Mouse (Mus musculus): Measurements from ENCODE around the gene Ckb. TPM values are rescaled to one million over a fixed set of nuclear protein-coding genes. Genes with fewer than 3 reads are reported as not detected.

Ckb gene
- polyA plus RNA-seq, 1 experiment from 2014 or later = 44.8 TPM

- H3K9me3 ChIP-seq (replicated peaks; ENCODE audit: control insufficient read depth, low read length) = no peaks in the 10 kb centered on the region
- H3K4me2 ChIP-seq (ENCODE audit: low read depth, low read length) = no peak overlapping the region
- WGBS (ENCODE audit: insufficient replicate concordance) = 58% methylated on average over 13 of the region's 13 CpGs
- H3K4me3 ChIP-seq (ENCODE audit: low read depth, low read length) = no peak overlapping the region
- no peaks in the 10 kb centered on the region for H3K36me3 ChIP-seq (ENCODE audit: control insufficient read depth, insufficient read depth)
- H3K27ac ChIP-seq (ENCODE audit: low read length) = no peak overlapping the region
- H3K27me3 ChIP-seq (ENCODE audit: control insufficient read depth, insufficient read depth, low read depth, low read length) = no peaks in the 10 kb centered on the region
- ATAC-seq (ENCODE audit: low read depth) = no peak
- H3K4me1 ChIP-seq (ENCODE audit: control insufficient read depth, low read depth, low read length) = peaks cover 14% of the 10 kb centered on the region
- no peak overlapping the region for H3K9ac ChIP-seq (ENCODE audit: low read depth, low read length)
Observed at GRCm38 (mm10) chr12:111694880-111695804, 23.0 kb upstream of the Ckb start.

- H3K4me1 ChIP-seq (ENCODE audit: control insufficient read depth, low read depth, low read length) = peaks cover 14% of the 10 kb centered on the region
- no peak overlapping the region for H3K4me2 ChIP-seq (ENCODE audit: low read depth, low read length)
- no peaks in the 10 kb centered on the region for H3K27me3 ChIP-seq (ENCODE audit: control insufficient read depth, insufficient read depth, low read depth, low read length)
- H3K9ac ChIP-seq (ENCODE audit: low read depth, low read length) = no peak overlapping the region
- peak; percentile 26 for ATAC-seq (ENCODE audit: low read depth)
- H3K4me3 ChIP-seq (ENCODE audit: low read depth, low read length) = no peak overlapping the region
- no peaks in the 10 kb centered on the region for H3K9me3 ChIP-seq (replicated peaks; ENCODE audit: control insufficient read depth, low read length)
- H3K27ac ChIP-seq (ENCODE audit: low read length) = peak overlapping the region; percentile 15; the same call in 1 of the 2 replicates
- no peaks in the 10 kb centered on the region for H3K36me3 ChIP-seq (ENCODE audit: control insufficient read depth, insufficient read depth)
- WGBS (ENCODE audit: insufficient replicate concordance) = 14% methylated on average over 12 of the region's 12 CpGs
Observed at GRCm38 (mm10) chr12:111694271-111694781, 22.2 kb upstream of the Ckb start.

- no peak overlapping the region for H3K9ac ChIP-seq (ENCODE audit: low read depth, low read length)
- H3K4me2 ChIP-seq (ENCODE audit: low read depth, low read length) = no peak overlapping the region
- H3K4me3 ChIP-seq (ENCODE audit: low read depth, low read length) = no peak overlapping the region
- 43% methylated on average over 18 of the region's 18 CpGs for WGBS (ENCODE audit: insufficient replicate concordance)
- peak; percentile 2; the same call in 1 of the 2 replicates for ATAC-seq (ENCODE audit: low read depth)
- no peaks in the 10 kb centered on the region for H3K27me3 ChIP-seq (ENCODE audit: control insufficient read depth, insufficient read depth, low read depth, low read length)
- peaks cover 14% of the 10 kb centered on the region for H3K4me1 ChIP-seq (ENCODE audit: control insufficient read depth, low read depth, low read length)
- no peaks in the 10 kb centered on the region for H3K9me3 ChIP-seq (replicated peaks; ENCODE audit: control insufficient read depth, low read length)
- H3K36me3 ChIP-seq (ENCODE audit: control insufficient read depth, insufficient read depth) = no peaks in the 10 kb centered on the region
- H3K27ac ChIP-seq (ENCODE audit: low read length) = 0 out of 2 replicates have a peak overlapping the region, but pooled peaks have one; percentile 15
Observed at GRCm38 (mm10) chr12:111693341-111694270, 21.5 kb upstream of the Ckb start.

- Histone ChIP-seq H3K9me3 (replicated peaks; ENCODE audit: control insufficient read depth, low read length) (no peaks in the 10 kb centered on the region), H3K4me2 (ENCODE audit: low read depth, low read length) (no peak overlapping the region), H3K4me3 (ENCODE audit: low read depth, low read length) (no peak overlapping the region), H3K27me3 (ENCODE audit: control insufficient read depth, insufficient read depth, low read depth, low read length) (no peaks in the 10 kb centered on the region), H3K27ac (ENCODE audit: low read length) (no peak overlapping the region), H3K36me3 (ENCODE audit: control insufficient read depth, insufficient read depth) (no peaks in the 10 kb centered on the region), H3K4me1 (ENCODE audit: control insufficient read depth, low read depth, low read length) (peaks cover 14% of the 10 kb centered on the region), H3K9ac (ENCODE audit: low read depth, low read length) (no peak overlapping the region)
- ATAC-seq (ENCODE audit: low read depth) = no peak
- 58% methylated on average over 5 of the region's 5 CpGs for WGBS (ENCODE audit: insufficient replicate concordance)
Observed at GRCm38 (mm10) chr12:111692899-111693298, 20.8 kb upstream of the Ckb start.

GRCm38 (mm10) chr12:111691346-111691872 is 19.3 kb upstream of the Ckb start:
- no peak overlapping the region for H3K27ac ChIP-seq (ENCODE audit: low read length)
- no peak overlapping the region for H3K4me2 ChIP-seq (ENCODE audit: low read depth, low read length)
- no peaks in the 10 kb centered on the region for H3K9me3 ChIP-seq (replicated peaks; ENCODE audit: control insufficient read depth, low read length)
- H3K4me1 ChIP-seq (ENCODE audit: control insufficient read depth, low read depth, low read length) = peaks cover 14% of the 10 kb centered on the region
- H3K27me3 ChIP-seq (ENCODE audit: control insufficient read depth, insufficient read depth, low read depth, low read length) = no peaks in the 10 kb centered on the region
- peak; percentile 26; the same call in 1 of the 2 replicates for ATAC-seq (ENCODE audit: low read depth)
- H3K4me3 ChIP-seq (ENCODE audit: low read depth, low read length) = no peak overlapping the region
- WGBS (ENCODE audit: insufficient replicate concordance) = 24% methylated on average over 5 of the region's 5 CpGs
- no peaks in the 10 kb centered on the region for H3K36me3 ChIP-seq (ENCODE audit: control insufficient read depth, insufficient read depth)
- H3K9ac ChIP-seq (ENCODE audit: low read depth, low read length) = no peak overlapping the region

- no peak for ATAC-seq (ENCODE audit: low read depth)
- no peak overlapping the region for H3K4me2 ChIP-seq (ENCODE audit: low read depth, low read length)
- H3K4me1 ChIP-seq (ENCODE audit: control insufficient read depth, low read depth, low read length) = peaks cover 11% of the 10 kb centered on the region
- 66% methylated on average over 11 of the region's 11 CpGs for WGBS (ENCODE audit: insufficient replicate concordance)
- no peaks in the 10 kb centered on the region for H3K9me3 ChIP-seq (replicated peaks; ENCODE audit: control insufficient read depth, low read length)
- H3K27me3 ChIP-seq (ENCODE audit: control insufficient read depth, insufficient read depth, low read depth, low read length) = no peaks in the 10 kb centered on the region
- H3K9ac ChIP-seq (ENCODE audit: low read depth, low read length) = no peak overlapping the region
- H3K4me3 ChIP-seq (ENCODE audit: low read depth, low read length) = no peak overlapping the region
- H3K27ac ChIP-seq (ENCODE audit: low read length) = no peak overlapping the region
- H3K36me3 ChIP-seq (ENCODE audit: control insufficient read depth, insufficient read depth) = no peaks in the 10 kb centered on the region
Observed at GRCm38 (mm10) chr12:111689426-111689825, 17.3 kb upstream of the Ckb start.

- Histone ChIP-seq H3K4me3 (ENCODE audit: low read depth, low read length) (no peak overlapping the region), H3K4me2 (ENCODE audit: low read depth, low read length) (no peak overlapping the region), H3K27ac (ENCODE audit: low read length) (no peak overlapping the region), H3K4me1 (ENCODE audit: control insufficient read depth, low read depth, low read length) (0 out of 2 replicates have a peak, but pooled peaks cover 3% of the 10 kb centered on the region), H3K9ac (ENCODE audit: low read depth, low read length) (no peak overlapping the region), H3K27me3 (ENCODE audit: control insufficient read depth, insufficient read depth, low read depth, low read length) (no peaks in the 10 kb centered on the region), H3K36me3 (ENCODE audit: control insufficient read depth, insufficient read depth) (no peaks in the 10 kb centered on the region), H3K9me3 (replicated peaks; ENCODE audit: control insufficient read depth, low read length) (no peaks in the 10 kb centered on the region)
- WGBS (ENCODE audit: insufficient replicate concordance) = 27% methylated on average over 2 of the region's 2 CpGs
- no peak for ATAC-seq (ENCODE audit: low read depth)
Observed at GRCm38 (mm10) chr12:111688069-111688428, 15.9 kb upstream of the Ckb start.

- Histone ChIP-seq H3K27me3 (ENCODE audit: control insufficient read depth, insufficient read depth, low read depth, low read length) (no peaks in the 10 kb centered on the region), H3K4me3 (ENCODE audit: low read depth, low read length) (no peak overlapping the region), H3K4me2 (ENCODE audit: low read depth, low read length) (no peak overlapping the region), H3K27ac (ENCODE audit: low read length) (no peak overlapping the region; the same call in 1 of the 2 replicates), H3K4me1 (ENCODE audit: control insufficient read depth, low read depth, low read length) (0 out of 2 replicates have a peak, but pooled peaks cover 3% of the 10 kb centered on the region), H3K9ac (ENCODE audit: low read depth, low read length) (no peak overlapping the region), H3K9me3 (replicated peaks; ENCODE audit: control insufficient read depth, low read length) (no peaks in the 10 kb centered on the region), H3K36me3 (ENCODE audit: control insufficient read depth, insufficient read depth) (no peaks in the 10 kb centered on the region; the same call in 1 of the 2 replicates)
- 42% methylated on average over 14 of the region's 14 CpGs for WGBS (ENCODE audit: insufficient replicate concordance)
- ATAC-seq (ENCODE audit: low read depth) = peak; percentile 61
Observed at GRCm38 (mm10) chr12:111687350-111688068, 15.4 kb upstream of the Ckb start.
